Mouse (Mus musculus) left cerebral cortex, adult 2 months (tissue): ENCODE data around the gene Plxna4. TPM values are rescaled to one million over a fixed set of nuclear protein-coding genes. Genes with fewer than 3 reads are reported as not detected.

Experiments
- DNase-seq, 2 experiments: peaks; one replicate each; pipeline ENCODE4 v3.0.0; 2021 to 2022; ENCODE audit warnings: low spot score in 2 of 2, mixed read lengths in 1 of 2; ENCODE audit errors: extremely low spot score in 1 of 2
- H3K27ac ChIP-seq: fragments of 200-600 bp; 2 replicates; pipeline ENCODE4 v1.8.1; 2022
- H3K4me3 ChIP-seq: fragments of 200-600 bp; 2 replicates; pipeline ENCODE4 v1.8.1; 2022
- CTCF ChIP-seq: fragments of 200-600 bp; IDR thresholded peaks from 2 replicates; pipeline ENCODE4 v1.8.1; 2022; ENCODE audit warnings: antibody characterized with exemption, mild to moderate bottlenecking, moderate library complexity
- intact Hi-C: fragments of 180-260 bp; cut with DNase I; formaldehyde crosslinking; loops from one replicate; pipeline ENCODE4 v1.15.1; 2025
- total RNA-seq, 2 experiments: library from RNA; stranded (reverse); gene quantifications; 2 replicates each; pipeline ENCODE4 v1.2.3; 2021

The Plxna4 gene
- total RNA-seq, 2 experiments from 2014 or later: 70.2 to 71.6 TPM

GRCm38 (mm10) chr6:32587136-32588009, 619 bp downstream of the Plxna4 start:
- TF ChIP-seq CTCF: no peak
- Histone ChIP-seq H3K4me3 (peak overlapping the region; percentile 89), H3K27ac (peak overlapping the region; percentile 98)
- intact Hi-C loops: loop anchor here (5.0 to 10.0 kb wide), 2 partner anchors 403 to 925 kb away; no protein-coding TSS in a partner anchor
- peak; percentile 71 to 76 for DNase-seq

- no peak for DNase-seq
- H3K4me3 ChIP-seq: peak overlapping the region; percentile 89
- peak overlapping the region; percentile 69 for H3K27ac ChIP-seq
- no peak for TF ChIP-seq CTCF
- intact Hi-C loops: loop anchor here (5.0 to 10.0 kb wide), 2 partner anchors 402 to 924 kb away; no protein-coding TSS in a partner anchor
Measured at GRCm38 (mm10) chr6:32586821-32587135, 1.2 kb downstream of the Plxna4 start.

DNA sequence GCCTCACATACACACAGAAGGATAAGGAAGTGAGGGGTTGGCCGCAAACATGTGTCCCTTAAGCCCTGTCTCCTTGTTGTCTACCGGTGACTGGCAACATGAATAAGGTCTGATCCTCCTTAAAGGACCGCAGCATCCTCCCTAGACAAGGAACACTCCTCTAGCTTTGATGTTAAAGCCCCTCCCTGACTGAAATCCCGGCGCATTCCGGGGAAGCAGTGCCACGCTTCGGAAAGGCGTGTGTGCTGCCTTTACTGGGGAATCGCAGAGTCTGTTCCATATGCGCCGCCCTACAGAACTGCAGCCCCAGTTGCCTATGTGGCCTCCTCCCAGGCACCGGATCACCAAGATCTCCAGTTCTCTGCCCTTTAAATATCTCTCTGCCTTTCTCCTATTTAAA, 1.6 kb downstream of the Plxna4 start:
- Histone ChIP-seq H3K4me3 (peak overlapping the region; percentile 89), H3K27ac (peak overlapping the region; percentile 69)
- intact Hi-C loops: loop anchor here (5.0 to 10.0 kb wide), 2 partner anchors 402 to 924 kb away; no protein-coding TSS in a partner anchor
- DNase-seq: peak; percentile 61 to 64
- no peak; the same call in 1 of the 2 replicates for TF ChIP-seq CTCF

DNA sequence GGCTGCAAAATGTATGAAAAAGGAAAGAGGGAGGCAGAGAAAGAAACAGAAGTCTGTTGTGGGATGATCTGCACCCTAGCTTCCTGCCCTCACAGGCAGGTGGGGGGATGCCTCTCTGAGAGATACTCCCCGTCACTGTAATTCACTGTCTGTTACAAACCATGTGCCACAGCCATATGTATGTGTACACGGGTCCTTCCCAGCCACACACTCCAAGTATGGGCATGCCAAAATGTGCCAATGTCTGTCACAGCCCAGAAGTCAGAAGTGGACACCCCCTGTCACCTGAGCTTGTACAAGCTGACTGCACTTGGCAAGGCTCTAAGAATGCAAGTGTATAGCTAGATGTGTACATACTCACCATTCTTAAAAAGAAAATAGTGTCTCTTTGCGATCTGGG, 2.8 kb downstream of the Plxna4 start:
- intact Hi-C loops: loop anchor here (5.0 to 10.0 kb wide), 2 partner anchors 400 to 923 kb away; no protein-coding TSS in a partner anchor
- Histone ChIP-seq H3K27ac (no peak overlapping the region), H3K4me3 (peak overlapping the region; percentile 89)
- no peak for DNase-seq
- TF ChIP-seq CTCF: no peak

GRCm38 (mm10) chr6:32584243-32584880, 3.6 kb downstream of the Plxna4 start:
- H3K27ac ChIP-seq: no peak overlapping the region
- H3K4me3 ChIP-seq: peak overlapping the region; percentile 89
- intact Hi-C loops: loop anchor here (10.0 kb wide), 1 partner anchor 400 kb away; no protein-coding TSS in a partner anchor
- no peak for DNase-seq
- peak; percentile 39 for TF ChIP-seq CTCF

GRCm38 (mm10) chr6:32583582-32583981, 4.4 kb downstream of the Plxna4 start:
- intact Hi-C loops: loop anchor here (10.0 kb wide), 1 partner anchor 399 kb away; no protein-coding TSS in a partner anchor
- Histone ChIP-seq H3K4me3 (peak overlapping the region; percentile 89), H3K27ac (no peak overlapping the region)
- TF ChIP-seq CTCF: peak; percentile 40
- no peak for DNase-seq

DNA sequence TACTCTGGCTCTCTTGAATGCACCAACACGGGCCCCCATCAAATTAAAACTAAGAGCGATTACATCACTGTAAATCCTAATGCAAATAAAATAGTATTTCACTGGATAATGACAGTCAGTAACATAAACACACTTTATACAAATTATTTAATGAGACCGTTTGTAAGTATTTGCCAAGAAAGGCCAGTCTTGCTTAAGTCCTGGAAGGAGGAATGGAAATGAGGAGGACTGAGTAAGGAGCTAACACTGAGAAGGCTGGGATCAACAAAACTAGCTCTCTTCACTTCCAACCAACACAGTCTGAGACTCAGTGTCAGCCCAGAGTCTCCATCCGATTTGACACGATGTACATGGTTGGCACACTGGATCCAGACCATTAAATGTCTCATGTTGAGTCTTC, 16.5 kb downstream of the Plxna4 start:
- H3K27ac ChIP-seq: no peak overlapping the region
- TF ChIP-seq CTCF: no peak

GRCm38 (mm10) chr6:32570445-32570844, 17.5 kb downstream of the Plxna4 start:
- TF ChIP-seq CTCF: no peak
- no peak overlapping the region for H3K27ac ChIP-seq
- H3K4me3 ChIP-seq: no peak overlapping the region
- intact Hi-C loops: no loop called here
- no peak for DNase-seq

More for the DNA sequence above, 16.5 kb downstream of the Plxna4 start:
- H3K4me3 ChIP-seq: no peak overlapping the region
- DNase-seq: no peak
- intact Hi-C loops: no loop called here

DNA sequence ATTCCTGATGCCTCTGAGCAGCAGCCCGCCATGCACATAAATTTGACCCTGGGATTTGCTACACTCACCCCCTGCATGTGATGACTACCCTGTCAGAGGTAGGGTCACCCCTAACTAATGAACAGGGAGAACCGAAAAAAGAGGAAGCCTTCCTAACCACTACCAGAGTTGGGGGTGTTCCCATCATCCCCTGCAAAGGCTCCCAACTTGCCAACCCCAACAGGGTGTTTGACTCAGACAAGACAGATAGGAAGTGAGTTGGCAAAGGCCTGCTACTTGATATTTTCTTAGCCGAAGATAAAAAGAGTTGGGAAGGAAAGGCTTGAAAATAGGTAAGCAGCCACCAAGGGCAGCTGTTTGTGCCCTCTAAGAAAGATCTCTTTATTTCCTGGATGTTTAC, 18.1 kb downstream of the Plxna4 start:
- intact Hi-C loops: no loop called here
- no peak overlapping the region for H3K27ac ChIP-seq
- no peak for TF ChIP-seq CTCF
- no peak overlapping the region for H3K4me3 ChIP-seq
- DNase-seq: no peak

DNA sequence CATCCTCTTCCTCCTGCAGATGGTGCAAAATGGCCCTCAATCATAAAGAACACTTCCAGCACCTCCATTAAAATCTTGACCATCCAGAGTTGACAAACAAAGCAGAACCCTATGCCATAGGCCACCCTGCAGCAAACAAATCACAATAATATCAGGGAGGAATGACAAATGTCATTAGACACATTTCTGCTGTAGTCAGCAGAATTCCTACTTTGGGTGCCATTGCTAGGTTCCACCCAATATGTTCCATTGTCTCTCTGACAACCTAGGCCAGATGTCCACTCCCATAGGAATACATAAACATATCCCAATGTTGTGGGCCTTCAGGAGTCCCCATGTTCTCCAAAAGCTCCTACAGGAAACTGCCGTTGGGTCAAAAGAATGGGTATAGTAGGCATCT, 41.1 kb downstream of the Plxna4 start:
- TF ChIP-seq CTCF: no peak
- no peak overlapping the region for H3K4me3 ChIP-seq
- H3K27ac ChIP-seq: no peak overlapping the region
- DNase-seq: no peak
- intact Hi-C loops: no loop called here

DNA sequence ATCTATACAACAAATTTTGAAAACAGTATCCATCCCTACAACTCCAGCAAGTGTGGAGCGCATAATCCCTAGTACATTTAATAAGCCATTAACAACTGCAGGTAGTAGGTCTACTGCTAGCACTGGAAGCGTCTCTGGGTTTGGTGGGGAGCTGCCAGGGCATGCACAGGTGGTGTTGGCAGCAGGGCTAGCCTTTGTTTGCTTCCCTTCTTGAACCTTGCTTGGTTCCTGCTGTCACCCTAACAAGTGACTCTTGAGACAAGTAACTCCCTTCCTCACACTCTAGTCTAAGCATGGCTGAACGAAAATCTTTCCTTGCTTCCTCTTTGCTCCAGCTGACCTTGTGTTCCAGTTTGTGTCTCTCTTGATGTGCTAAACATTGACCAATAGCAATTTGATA, 44.0 kb downstream of the Plxna4 start:
- DNase-seq: no peak
- H3K4me3 ChIP-seq: no peak overlapping the region
- no peak for TF ChIP-seq CTCF
- H3K27ac ChIP-seq: no peak overlapping the region
- intact Hi-C loops: no loop called here

DNA sequence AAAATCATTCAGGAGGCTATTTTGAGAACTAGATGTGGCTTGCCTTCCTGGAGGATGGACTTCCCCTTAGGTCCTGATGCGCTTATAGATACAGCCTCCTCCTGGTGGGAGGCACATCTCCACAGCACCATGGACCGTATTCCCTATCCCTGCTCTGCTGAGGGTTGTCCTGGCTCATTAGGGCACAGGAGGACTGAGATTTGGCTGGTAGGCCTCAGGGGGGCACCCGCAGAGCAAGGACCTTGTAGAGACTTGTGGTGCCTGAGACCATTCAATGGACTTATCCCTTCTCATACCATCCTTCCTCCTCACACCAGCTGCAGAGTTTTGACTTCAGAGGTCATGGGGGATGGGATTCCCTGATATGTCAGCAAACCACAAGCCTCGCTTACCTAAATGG, 47.8 kb downstream of the Plxna4 start:
- no peak for TF ChIP-seq CTCF
- intact Hi-C loops: no loop called here
- Histone ChIP-seq H3K27ac (no peak overlapping the region), H3K4me3 (no peak overlapping the region)
- no peak for DNase-seq
